Mouse (Mus musculus) intestine, embryonic 14.5 days (tissue): ENCODE measurements around the gene Tfe3. TPM values are rescaled to one million over a fixed set of nuclear protein-coding genes. Genes with fewer than 3 reads are reported as not detected.
"Not testable (repeated sequence)": the region's sequence is repeated elsewhere in the genome, so short reads cannot be mapped to it uniquely, and the experiment has no call there.

ENCODE experiments used
- ATAC-seq: fragments of 200-750 bp; cut with Nextera tagmentation; replicated peaks from 2 replicates; pipeline ENCODE4 v1.8.0; 2017; ENCODE audit warnings: low read depth, moderate number of reproducible peaks, moderate TSS enrichment, moderate library complexity; ENCODE audit not compliant: low FRiP score, low TSS enrichment
- DNase-seq: peaks from one replicate; pipeline ENCODE4 v3.0.0-alpha.2; 2018; ENCODE audit warnings: low spot score
- H3K27ac ChIP-seq: fragments of 300-500 bp; sonication (generic); 2 replicates; pipeline ENCODE4 v1.5.1; 2014; ENCODE audit warnings: low read depth, mild to moderate bottlenecking, control low read depth
- H3K27me3 ChIP-seq: fragments of 300-500 bp; sonication (generic); replicated peaks from 2 replicates; pipeline ENCODE4 v1.6.1; 2014; ENCODE audit warnings: low read length, control low read depth; ENCODE audit not compliant: control insufficient read depth, insufficient read depth
- H3K36me3 ChIP-seq: fragments of 300-500 bp; sonication (generic); 2 replicates; pipeline ENCODE4 v1.6.1; 2014; ENCODE audit warnings: low read length, control low read depth; ENCODE audit not compliant: control insufficient read depth, insufficient read depth
- H3K4me1 ChIP-seq: fragments of 300-500 bp; sonication (generic); replicated peaks from 2 replicates; pipeline ENCODE4 v1.6.1; 2014; ENCODE audit warnings: low read length, control low read depth, mixed read lengths; ENCODE audit not compliant: control insufficient read depth, insufficient read depth
- H3K4me2 ChIP-seq: fragments of 300-500 bp; sonication (generic); 2 replicates; pipeline ENCODE4 v1.6.1; 2014; ENCODE audit warnings: low read length
- H3K4me3 ChIP-seq: fragments of 300-500 bp; sonication (generic); 2 replicates; pipeline ENCODE4 v1.5.1; 2014; ENCODE audit warnings: low read depth, low read length, control low read depth, mixed read lengths
- H3K9ac ChIP-seq: fragments of 300-500 bp; sonication (generic); 2 replicates; pipeline ENCODE4 v1.6.1; 2014; ENCODE audit warnings: mild to moderate bottlenecking, low read length
- H3K9me3 ChIP-seq: fragments of 300-500 bp; sonication (generic); 2 replicates; pipeline ENCODE4 v1.6.1; 2016; ENCODE audit warnings: low read length, control low read depth; ENCODE audit not compliant: control insufficient read depth
- WGBS: fragments of 180-500 bp; shearing (Covaris S2); extraction: QIAGEN DNeasy Blood & Tissue Kit; methylation state at CpG from one replicate; pipeline ENCODE4 v1.1.7; 2014; 5-methylcytosine and 5-hydroxymethylcytosine counted together
- polyA plus RNA-seq: library from polyadenylated mRNA; unstranded; fragments of >200 nt; fragmentation: Nextera tagmentation; extraction: Ambion mirVana; gene quantifications from 2 replicates; pipeline ENCODE4 v1.2.1, GENCODE M21; 2014

Gene Tfe3
- polyA plus RNA-seq, 1 experiment from 2014 or later, result 18.5 TPM

DNA sequence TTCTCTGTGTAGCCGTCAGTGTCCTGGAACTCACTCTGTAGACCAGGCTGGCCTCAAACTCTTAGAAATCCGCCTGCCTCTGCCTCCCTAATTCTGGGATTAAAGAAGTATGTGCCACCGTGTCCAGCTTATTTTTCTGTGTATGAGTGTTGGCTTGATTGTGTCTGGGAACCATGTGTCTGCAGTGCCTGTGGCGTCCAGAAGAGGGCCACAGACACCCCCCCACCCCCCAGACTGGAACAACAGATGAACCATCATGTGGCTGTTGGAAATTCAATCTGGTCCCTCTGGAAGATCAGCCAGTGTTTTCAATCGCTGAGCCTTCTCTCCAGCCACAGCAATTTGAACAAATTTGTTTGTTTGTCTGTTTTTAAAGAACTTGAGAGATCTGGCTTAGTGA lies 18.9 kb upstream of the Tfe3 start:
- H3K9ac ChIP-seq, result no peak overlapping the region
- no peak overlapping the region for H3K4me3 ChIP-seq
- no peak overlapping the region for H3K27ac ChIP-seq
- H3K4me2 ChIP-seq, result no peak overlapping the region
- ATAC-seq (no peak), DNase-seq (no peak)
- 56% methylated on average over 5 of the region's 5 CpGs for WGBS
- no peaks in the 10 kb centered on the region for H3K27me3 ChIP-seq
- H3K9me3 ChIP-seq, result no peaks in the 10 kb centered on the region
- no peaks in the 10 kb centered on the region for H3K36me3 ChIP-seq
- H3K4me1 ChIP-seq, result no peaks in the 10 kb centered on the region

DNA sequence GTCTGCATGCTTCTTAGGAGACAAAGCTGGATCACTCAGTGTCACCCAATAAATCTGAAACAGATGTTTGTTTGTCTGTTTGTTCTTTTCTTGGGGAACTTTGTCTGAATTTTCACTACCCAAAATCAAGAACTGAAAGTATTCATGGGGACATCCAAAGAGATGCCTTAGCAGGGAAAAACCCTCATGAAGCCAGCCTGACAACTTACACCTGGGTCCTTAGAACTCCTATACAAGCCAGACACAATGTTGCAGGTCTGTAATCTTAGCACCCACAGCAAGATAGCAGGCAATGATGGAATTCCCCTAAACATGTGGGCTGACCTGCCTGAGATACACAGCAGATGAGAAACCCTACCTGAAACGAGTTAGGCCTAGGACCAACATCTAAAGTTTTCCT lies 17.4 kb upstream of the Tfe3 start:
- ATAC-seq (no peak), DNase-seq (no peak)
- Histone ChIP-seq H3K4me2 (no peak overlapping the region), H3K9me3 (no peaks in the 10 kb centered on the region), H3K36me3 (no peaks in the 10 kb centered on the region), H3K4me3 (no peak overlapping the region), H3K27me3 (no peaks in the 10 kb centered on the region), H3K9ac (no peak overlapping the region), H3K27ac (no peak overlapping the region), H3K4me1 (no peaks in the 10 kb centered on the region)
- 47% methylated on average over 1 of the region's 1 CpGs for WGBS

DNA sequence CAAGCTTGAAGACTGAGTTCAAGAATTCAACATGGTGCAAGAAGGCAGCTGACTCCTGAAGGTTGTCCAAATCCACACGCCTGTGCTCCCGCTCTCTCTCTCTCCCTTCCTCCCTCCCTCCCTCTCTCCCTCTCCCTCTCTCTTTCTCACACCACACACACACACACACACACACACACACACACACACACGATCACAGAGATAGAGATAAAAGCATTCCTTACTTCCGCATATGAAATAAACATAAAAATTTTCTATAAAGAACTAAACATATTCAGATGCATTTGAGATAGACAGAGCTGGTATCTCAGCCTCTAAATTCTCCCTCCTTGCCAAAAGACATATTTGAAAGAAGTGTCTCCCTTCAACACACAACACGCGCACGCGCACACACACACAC lies 16.9 kb upstream of the Tfe3 start:
- ATAC-seq, result no peak
- WGBS, result 84% methylated on average over 8 of the region's 8 CpGs
- Histone ChIP-seq H3K27me3 (no peaks in the 10 kb centered on the region), H3K4me1 (no peaks in the 10 kb centered on the region), H3K4me3 (no peak overlapping the region), H3K4me2 (no peak overlapping the region), H3K27ac (no peak overlapping the region), H3K36me3 (no peaks in the 10 kb centered on the region), H3K9me3 (no peaks in the 10 kb centered on the region), H3K9ac (no peak overlapping the region)
- no peak for DNase-seq

DNA sequence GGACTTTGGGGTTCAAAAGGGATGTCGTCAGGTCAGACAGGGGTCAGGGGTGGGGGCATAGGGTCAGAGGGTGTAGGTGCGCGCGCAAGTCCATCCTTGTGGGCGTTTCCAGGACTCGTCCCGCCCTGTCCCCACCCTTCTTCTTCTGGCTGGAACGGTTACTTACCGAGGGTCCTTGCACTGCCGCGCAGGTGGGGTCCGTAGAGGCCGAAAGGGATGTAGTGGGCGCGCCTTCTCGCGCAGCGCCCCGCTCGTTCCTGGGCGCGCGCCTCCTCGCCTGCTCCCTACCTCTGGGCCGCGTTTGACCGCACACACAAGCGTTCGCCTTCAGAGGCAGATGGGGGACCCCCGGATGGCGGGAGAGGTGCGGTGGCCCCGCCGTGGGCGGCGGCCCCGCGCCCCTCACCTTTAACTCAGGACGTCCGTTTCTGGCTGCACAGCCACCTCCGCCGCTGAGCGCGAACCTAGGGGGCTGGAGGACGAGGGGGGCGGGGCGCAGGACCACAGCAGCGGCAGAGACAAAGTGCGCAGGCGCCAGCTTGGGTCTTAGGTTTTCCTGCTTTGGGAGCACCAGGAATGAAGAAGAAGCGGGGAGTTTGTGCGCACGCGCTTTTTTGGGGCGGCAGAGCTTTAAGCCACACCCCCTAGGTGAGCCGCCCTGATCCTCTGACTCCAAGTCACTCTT lies 11.8 kb upstream of the Tfe3 start, which contains the start of gene Ccdc120:
Gene Ccdc120, minus strand, starts transcription at position 474 of the 685 bp plus-strand sequence.
- no peaks in the 10 kb centered on the region for H3K9me3 ChIP-seq
- peak within 1 kb of the TSS; percentile 48 for H3K4me2 ChIP-seq
- whole genome bisulfite sequencing, result 9% methylated on average over 49 of the region's 56 CpGs

DNA sequence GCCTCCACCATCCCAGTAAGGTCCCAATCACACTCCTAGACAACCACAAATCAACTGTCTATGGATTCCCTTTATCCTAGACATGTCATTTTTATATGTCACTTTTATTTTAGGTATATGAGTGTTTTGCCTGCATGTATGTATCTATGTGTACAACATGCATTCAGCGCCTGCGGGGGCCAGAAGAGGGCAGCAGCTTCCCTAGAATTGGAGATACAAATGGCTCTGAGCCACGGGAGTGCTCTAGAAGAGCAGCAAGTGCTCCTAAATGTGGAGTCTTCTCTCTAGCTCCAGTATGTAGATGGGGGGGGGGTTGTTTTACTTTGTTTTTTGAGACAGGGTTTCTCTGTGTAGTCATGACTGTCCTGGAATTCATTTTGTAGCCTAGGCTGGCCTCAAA lies 8.7 kb upstream of the Tfe3 start:
- H3K9ac ChIP-seq, H3K4me1 ChIP-seq, H3K27ac ChIP-seq, H3K4me2 ChIP-seq, H3K9me3 ChIP-seq, H3K36me3 ChIP-seq, H3K4me3 ChIP-seq, DNase-seq, ATAC-seq, H3K27me3 ChIP-seq: not testable (repeated sequence)
- WGBS, result 15% methylated on average over 3 of the region's 3 CpGs

More for the DNA sequence above, 11.8 kb upstream of the Tfe3 start, which contains the start of gene Ccdc120:
- no peak within 1 kb of the TSS for H3K27ac ChIP-seq
- H3K4me1 ChIP-seq, result no peaks in the 10 kb centered on the region
- ATAC-seq (peak; percentile 85), DNase-seq (peak; percentile 73)
- no peaks in the 10 kb centered on the region for H3K27me3 ChIP-seq
- H3K9ac ChIP-seq, result peak within 1 kb of the TSS; percentile 45
- no peaks in the 10 kb centered on the region for H3K36me3 ChIP-seq
- H3K4me3 ChIP-seq, result peak within 1 kb of the TSS; percentile 54

DNA sequence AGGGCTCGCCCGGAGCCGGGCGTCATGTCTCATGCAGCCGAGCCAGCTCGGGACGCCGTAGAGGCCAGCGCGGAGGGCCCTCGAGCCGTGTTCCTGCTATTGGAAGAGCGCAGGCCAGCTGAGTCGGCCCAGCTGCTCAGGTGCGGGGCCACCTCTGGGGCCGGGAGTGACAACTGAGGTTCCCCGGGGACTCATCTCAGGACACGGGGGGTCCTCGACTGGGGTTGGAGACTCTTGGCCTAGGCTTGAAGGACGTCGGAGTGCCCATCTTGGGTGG lies 499 bp downstream of the Tfe3 start:
- peak overlapping the region; percentile 55 for H3K4me2 ChIP-seq
- peaks cover 12% of the 10 kb centered on the region for H3K36me3 ChIP-seq
- no peaks in the 10 kb centered on the region for H3K4me1 ChIP-seq
- peak overlapping the region; percentile 69 for H3K27ac ChIP-seq
- H3K4me3 ChIP-seq, result peak overlapping the region; percentile 62
- WGBS, result 10% methylated on average over 19 of the region's 21 CpGs
- ATAC-seq (peak; percentile 21), DNase-seq (no peak)
- no peaks in the 10 kb centered on the region for H3K27me3 ChIP-seq
- H3K9ac ChIP-seq, result peak overlapping the region; percentile 55
- no peaks in the 10 kb centered on the region for H3K9me3 ChIP-seq

DNA sequence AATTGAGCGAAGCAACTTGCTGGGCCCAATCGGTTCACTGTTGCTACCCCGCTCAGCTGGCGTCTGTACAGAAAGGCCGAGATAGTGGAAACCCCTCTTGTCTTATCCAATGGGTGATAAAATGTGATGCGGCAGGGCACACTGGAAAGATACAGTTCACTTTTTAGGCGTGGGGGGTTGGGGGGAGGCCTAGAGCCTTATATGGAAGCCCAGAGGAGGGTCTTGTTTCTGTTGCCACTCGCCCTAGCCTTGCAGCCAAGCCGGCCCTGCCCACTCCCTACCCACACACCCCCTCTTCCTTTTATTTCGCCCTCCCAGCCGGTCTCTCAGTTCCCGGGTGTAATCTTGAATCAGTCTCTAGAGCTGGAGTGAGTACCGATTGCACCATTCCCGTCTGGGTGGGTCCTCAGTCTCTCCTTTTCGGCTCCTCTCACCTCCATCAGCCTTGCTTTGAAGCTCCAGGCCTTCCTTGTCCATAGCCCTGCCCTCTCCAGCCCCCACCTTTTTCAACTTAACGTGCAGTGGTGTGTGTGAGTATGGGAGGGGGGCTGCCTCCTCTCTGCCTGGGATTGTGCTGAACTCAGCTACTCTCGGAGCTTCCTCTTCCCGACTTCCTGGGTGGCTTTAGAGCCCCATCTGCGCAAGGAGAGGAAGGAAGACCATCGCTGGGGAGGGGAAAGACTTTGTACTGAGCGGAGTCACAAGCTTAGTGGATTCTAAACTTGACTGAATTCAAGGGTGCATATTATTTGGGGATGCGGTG lies 1.5 kb downstream of the Tfe3 start:
- H3K27me3 ChIP-seq, result no peaks in the 10 kb centered on the region
- H3K4me1 ChIP-seq, result no peaks in the 10 kb centered on the region
- no peaks in the 10 kb centered on the region for H3K9me3 ChIP-seq
- 13% methylated on average over 22 of the region's 22 CpGs for whole genome bisulfite sequencing
- peak overlapping the region; percentile 55 for H3K9ac ChIP-seq
- peak overlapping the region; percentile 69 for H3K27ac ChIP-seq
- H3K4me2 ChIP-seq, result peak overlapping the region; percentile 55
- peaks cover 14% of the 10 kb centered on the region for H3K36me3 ChIP-seq
- DNase-seq, result peak; percentile 64
- ATAC-seq, result no peak
- H3K4me3 ChIP-seq, result peak overlapping the region; percentile 62

DNA sequence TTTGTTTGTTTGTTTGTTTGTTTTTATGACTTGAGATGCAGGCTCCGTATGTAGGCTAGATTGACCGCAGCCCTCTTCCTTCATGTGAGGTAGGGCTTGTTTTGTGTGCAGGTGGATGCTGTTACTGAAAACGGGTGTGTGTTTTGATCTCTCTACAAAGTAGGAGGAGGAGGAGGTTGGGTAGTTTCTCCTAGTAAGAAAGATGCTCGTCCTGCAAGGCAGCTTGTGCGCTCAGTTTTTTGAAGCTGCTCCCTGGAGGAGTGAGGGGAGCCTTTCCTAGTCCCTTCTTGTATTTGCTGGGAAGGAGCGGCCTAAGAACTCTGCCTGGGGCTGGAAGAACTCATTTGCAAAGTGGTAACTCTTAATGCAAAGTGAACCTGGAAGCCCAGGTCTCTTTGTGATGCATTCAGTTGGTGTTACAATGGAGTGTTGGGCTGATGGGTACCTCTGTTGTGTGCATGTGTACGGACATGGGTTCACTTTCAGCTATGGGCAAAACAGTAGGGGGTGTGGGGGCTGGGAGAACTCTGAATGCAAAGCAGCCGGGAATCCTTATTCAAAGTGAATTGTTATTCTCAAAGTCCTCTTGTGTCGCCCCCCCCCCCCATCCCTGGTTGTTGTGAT lies 2.4 kb downstream of the Tfe3 start:
- H3K9me3 ChIP-seq, result no peaks in the 10 kb centered on the region
- H3K27ac ChIP-seq, result 0 out of 2 replicates have a peak overlapping the region, but pooled peaks have one; percentile 33
- DNase-seq, result no peak
- ATAC-seq, result no peak
- peak overlapping the region; percentile 55 for H3K4me2 ChIP-seq
- no peak overlapping the region for H3K9ac ChIP-seq
- peaks cover 19% of the 10 kb centered on the region for H3K36me3 ChIP-seq
- WGBS, result 22% methylated on average over 9 of the region's 9 CpGs
- no peaks in the 10 kb centered on the region for H3K4me1 ChIP-seq
- H3K4me3 ChIP-seq, result peak overlapping the region; percentile 62; the same call in 1 of the 2 replicates
- no peaks in the 10 kb centered on the region for H3K27me3 ChIP-seq
